Mouse (Mus musculus): ENCODE results near the gene Fbxl4. TPM values are rescaled to one million over a fixed set of nuclear protein-coding genes. Genes with fewer than 3 reads are reported as not detected.

Gene Fbxl4
- polyA plus RNA-seq, 1 experiment from 2014 or later = 20.0 TPM

- Histone ChIP-seq H3K4me3 (replicated peaks; ENCODE audit: low read depth, low read length) (no peak overlapping the region), H3K36me3 (ENCODE audit: control insufficient read depth, insufficient read depth, low read length) (no peaks in the 10 kb centered on the region; the same call in 1 of the 2 replicates), H3K4me2 (ENCODE audit: low read length) (no peak overlapping the region), H3K9me3 (ENCODE audit: control insufficient read depth, low read length) (no peaks in the 10 kb centered on the region), H3K9ac (replicated peaks; ENCODE audit: low read length) (no peak overlapping the region), H3K27me3 (ENCODE audit: control insufficient read depth, insufficient read depth, low read length) (no peaks in the 10 kb centered on the region), H3K27ac (replicated peaks; ENCODE audit: low read depth, low read length) (no peak overlapping the region), H3K4me1 (ENCODE audit: control insufficient read depth, insufficient read depth, low read length) (no peaks in the 10 kb centered on the region)
- DNase-seq (no peak), ATAC-seq (ENCODE audit: low FRiP score, low TSS enrichment) (no peak)
- 88% methylated on average over 6 of the region's 6 CpGs for WGBS
Measured at GRCm38 (mm10) chr4:22380646-22381045, 23.3 kb downstream of the Fbxl4 start.

GRCm38 (mm10) chr4:22383528-22384265, 26.4 kb downstream of the Fbxl4 start:
- WGBS = 93% methylated on average over 1 of the region's 1 CpGs
- Histone ChIP-seq H3K9ac (replicated peaks; ENCODE audit: low read length) (no peak overlapping the region), H3K4me2 (ENCODE audit: low read length) (no peak overlapping the region), H3K9me3 (ENCODE audit: control insufficient read depth, low read length) (no peaks in the 10 kb centered on the region), H3K4me1 (ENCODE audit: control insufficient read depth, insufficient read depth, low read length) (no peaks in the 10 kb centered on the region), H3K4me3 (replicated peaks; ENCODE audit: low read depth, low read length) (no peak overlapping the region), H3K27ac (replicated peaks; ENCODE audit: low read depth, low read length) (no peak overlapping the region), H3K36me3 (ENCODE audit: control insufficient read depth, insufficient read depth, low read length) (no peaks in the 10 kb centered on the region), H3K27me3 (ENCODE audit: control insufficient read depth, insufficient read depth, low read length) (no peaks in the 10 kb centered on the region)
- no peak for ATAC-seq (ENCODE audit: low FRiP score, low TSS enrichment)
- no peak for DNase-seq

- Histone ChIP-seq H3K4me3 (replicated peaks; ENCODE audit: low read depth, low read length) (no peak overlapping the region), H3K36me3 (ENCODE audit: control insufficient read depth, insufficient read depth, low read length) (no peaks in the 10 kb centered on the region), H3K9me3 (ENCODE audit: control insufficient read depth, low read length) (no peaks in the 10 kb centered on the region), H3K27me3 (ENCODE audit: control insufficient read depth, insufficient read depth, low read length) (no peaks in the 10 kb centered on the region), H3K4me2 (ENCODE audit: low read length) (no peak overlapping the region), H3K27ac (replicated peaks; ENCODE audit: low read depth, low read length) (no peak overlapping the region), H3K9ac (replicated peaks; ENCODE audit: low read length) (no peak overlapping the region), H3K4me1 (ENCODE audit: control insufficient read depth, insufficient read depth, low read length) (no peaks in the 10 kb centered on the region; the same call in 1 of the 2 replicates)
- 45% methylated on average over 7 of the region's 7 CpGs for WGBS
- peak; percentile 15 for DNase-seq
- ATAC-seq (ENCODE audit: low FRiP score, low TSS enrichment) = no peak
Measured at GRCm38 (mm10) chr4:22390045-22390444, 32.7 kb downstream of the Fbxl4 start.

- Histone ChIP-seq H3K4me2 (ENCODE audit: low read length) (no peak overlapping the region), H3K4me3 (replicated peaks; ENCODE audit: low read depth, low read length) (no peak overlapping the region), H3K9me3 (ENCODE audit: control insufficient read depth, low read length) (no peaks in the 10 kb centered on the region), H3K36me3 (ENCODE audit: control insufficient read depth, insufficient read depth, low read length) (no peaks in the 10 kb centered on the region), H3K27me3 (ENCODE audit: control insufficient read depth, insufficient read depth, low read length) (no peaks in the 10 kb centered on the region), H3K27ac (replicated peaks; ENCODE audit: low read depth, low read length) (no peak overlapping the region; the same call in 1 of the 2 replicates), H3K9ac (replicated peaks; ENCODE audit: low read length) (no peak overlapping the region), H3K4me1 (ENCODE audit: control insufficient read depth, insufficient read depth, low read length) (no peaks in the 10 kb centered on the region; the same call in 1 of the 2 replicates)
- WGBS = 51% methylated on average over 13 of the region's 13 CpGs
- no peak for ATAC-seq (ENCODE audit: low FRiP score, low TSS enrichment)
- DNase-seq = peak; percentile 59
Measured at GRCm38 (mm10) chr4:22392777-22393473, 35.6 kb downstream of the Fbxl4 start.

- Histone ChIP-seq H3K4me3 (replicated peaks; ENCODE audit: low read depth, low read length) (no peak overlapping the region), H3K9me3 (ENCODE audit: control insufficient read depth, low read length) (no peaks in the 10 kb centered on the region; the same call in 1 of the 2 replicates), H3K27me3 (ENCODE audit: control insufficient read depth, insufficient read depth, low read length) (no peaks in the 10 kb centered on the region), H3K36me3 (ENCODE audit: control insufficient read depth, insufficient read depth, low read length) (peaks cover 4% of the 10 kb centered on the region; the same call in 1 of the 2 replicates), H3K27ac (replicated peaks; ENCODE audit: low read depth, low read length) (no peak overlapping the region), H3K4me2 (ENCODE audit: low read length) (no peak overlapping the region), H3K4me1 (ENCODE audit: control insufficient read depth, insufficient read depth, low read length) (no peaks in the 10 kb centered on the region; the same call in 1 of the 2 replicates), H3K9ac (replicated peaks; ENCODE audit: low read length) (no peak overlapping the region)
- ATAC-seq (ENCODE audit: low FRiP score, low TSS enrichment) (no peak), DNase-seq (no peak)
- WGBS = 83% methylated on average over 2 of the region's 2 CpGs
Measured at GRCm38 (mm10) chr4:22395404-22395803, 38.1 kb downstream of the Fbxl4 start.

GRCm38 (mm10) chr4:22396484-22397000, 39.2 kb downstream of the Fbxl4 start:
- H3K27ac ChIP-seq (replicated peaks; ENCODE audit: low read depth, low read length) = no peak overlapping the region
- no peak for DNase-seq
- no peak overlapping the region for H3K4me2 ChIP-seq (ENCODE audit: low read length)
- no peaks in the 10 kb centered on the region for H3K27me3 ChIP-seq (ENCODE audit: control insufficient read depth, insufficient read depth, low read length)
- ATAC-seq (ENCODE audit: low FRiP score, low TSS enrichment) = no peak
- peaks cover 4% of the 10 kb centered on the region; the same call in 1 of the 2 replicates for H3K36me3 ChIP-seq (ENCODE audit: control insufficient read depth, insufficient read depth, low read length)
- H3K4me1 ChIP-seq (ENCODE audit: control insufficient read depth, insufficient read depth, low read length) = no peaks in the 10 kb centered on the region; the same call in 1 of the 2 replicates
- no peak overlapping the region for H3K9ac ChIP-seq (replicated peaks; ENCODE audit: low read length)
- no peaks in the 10 kb centered on the region; the same call in 1 of the 2 replicates for H3K9me3 ChIP-seq (ENCODE audit: control insufficient read depth, low read length)
- H3K4me3 ChIP-seq (replicated peaks; ENCODE audit: low read depth, low read length) = no peak overlapping the region
- WGBS = 95% methylated on average over 1 of the region's 1 CpGs

DNA sequence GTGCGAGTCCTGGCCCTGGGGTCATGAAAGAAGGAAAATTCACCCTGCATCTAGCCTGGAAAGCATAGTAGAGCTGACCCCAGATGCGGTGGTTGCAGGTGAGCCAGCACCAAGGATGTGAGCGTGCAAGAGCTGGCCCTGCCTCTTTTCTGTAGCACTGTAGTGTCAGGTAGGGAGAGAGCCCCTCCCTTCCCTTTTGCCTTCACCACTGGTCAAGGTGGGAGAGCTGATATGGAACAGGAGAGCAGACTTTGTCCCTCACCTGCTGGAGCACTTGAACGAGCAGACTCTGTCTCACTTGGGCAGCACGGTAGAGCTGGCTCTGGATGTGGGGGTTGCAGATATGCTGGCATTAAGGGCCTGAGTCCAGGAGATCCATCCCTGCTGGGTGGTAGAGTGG, 39.7 kb downstream of the Fbxl4 start:
- Histone ChIP-seq H3K4me3 (replicated peaks; ENCODE audit: low read depth, low read length) (no peak overlapping the region), H3K9me3 (ENCODE audit: control insufficient read depth, low read length) (no peaks in the 10 kb centered on the region; the same call in 1 of the 2 replicates), H3K27ac (replicated peaks; ENCODE audit: low read depth, low read length) (no peak overlapping the region), H3K27me3 (ENCODE audit: control insufficient read depth, insufficient read depth, low read length) (no peaks in the 10 kb centered on the region), H3K9ac (replicated peaks; ENCODE audit: low read length) (no peak overlapping the region), H3K4me2 (ENCODE audit: low read length) (no peak overlapping the region), H3K36me3 (ENCODE audit: control insufficient read depth, insufficient read depth, low read length) (peaks cover 4% of the 10 kb centered on the region; the same call in 1 of the 2 replicates), H3K4me1 (ENCODE audit: control insufficient read depth, insufficient read depth, low read length) (no peaks in the 10 kb centered on the region; the same call in 1 of the 2 replicates)
- 97% methylated on average over 5 of the region's 5 CpGs for WGBS
- ATAC-seq (ENCODE audit: low FRiP score, low TSS enrichment) = no peak
- no peak for DNase-seq

DNA sequence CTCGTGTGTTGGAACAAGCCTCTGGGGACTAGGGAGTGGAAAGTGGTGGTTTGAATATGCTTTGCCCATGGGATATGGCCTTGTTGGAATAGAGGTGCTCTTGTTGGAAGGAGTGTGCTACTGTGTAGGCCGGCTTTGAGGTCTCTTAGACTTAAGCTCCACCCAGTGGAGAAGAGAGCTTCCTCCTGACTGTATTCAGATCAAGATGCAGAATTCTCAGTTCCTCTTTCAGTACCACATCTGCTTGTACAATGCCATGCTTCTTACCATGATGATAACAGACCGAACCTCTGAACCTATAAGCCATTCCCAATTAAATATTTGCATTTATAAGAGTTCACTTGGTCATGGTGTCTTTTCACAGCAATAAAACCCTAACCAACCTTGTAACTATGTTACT, 44.7 kb downstream of the Fbxl4 start:
- Histone ChIP-seq H3K9me3 (ENCODE audit: control insufficient read depth, low read length) (no peaks in the 10 kb centered on the region; the same call in 1 of the 2 replicates), H3K27me3 (ENCODE audit: control insufficient read depth, insufficient read depth, low read length) (no peaks in the 10 kb centered on the region), H3K36me3 (ENCODE audit: control insufficient read depth, insufficient read depth, low read length) (peaks cover 4% of the 10 kb centered on the region), H3K4me3 (replicated peaks; ENCODE audit: low read depth, low read length) (no peak overlapping the region), H3K4me1 (ENCODE audit: control insufficient read depth, insufficient read depth, low read length) (no peaks in the 10 kb centered on the region), H3K4me2 (ENCODE audit: low read length) (no peak overlapping the region), H3K9ac (replicated peaks; ENCODE audit: low read length) (no peak overlapping the region), H3K27ac (replicated peaks; ENCODE audit: low read depth, low read length) (no peak overlapping the region)
- 91% methylated on average over 3 of the region's 3 CpGs for WGBS
- DNase-seq (no peak), ATAC-seq (ENCODE audit: low FRiP score, low TSS enrichment) (no peak)

Measured in midbrain, embryonic 14.5 days (tissue).